Mouse (Mus musculus): ENCODE measurements around the gene Zswim5.

The Zswim5 gene

DNA sequence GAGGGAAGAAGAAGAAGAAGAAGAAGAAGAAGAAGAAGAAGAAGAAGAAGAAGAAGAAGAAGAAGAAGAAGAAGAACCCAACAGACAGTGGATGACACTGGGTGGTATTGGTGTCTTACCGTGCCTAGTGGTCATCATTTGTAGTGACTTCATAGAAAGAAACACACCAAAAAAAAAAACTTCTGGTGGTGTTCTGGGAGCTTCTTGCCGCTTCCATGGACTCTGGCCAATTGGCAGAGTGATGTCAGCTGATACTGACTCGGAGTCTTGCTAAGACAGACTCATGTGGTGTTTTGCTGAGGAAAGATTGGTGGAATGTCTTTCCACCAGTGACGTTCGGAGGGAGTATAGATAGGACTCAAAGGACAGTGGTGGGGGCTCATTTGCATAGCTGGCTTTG is 133.1 kb downstream of the Zswim5 start:
- no peak for DNase-seq

DNA sequence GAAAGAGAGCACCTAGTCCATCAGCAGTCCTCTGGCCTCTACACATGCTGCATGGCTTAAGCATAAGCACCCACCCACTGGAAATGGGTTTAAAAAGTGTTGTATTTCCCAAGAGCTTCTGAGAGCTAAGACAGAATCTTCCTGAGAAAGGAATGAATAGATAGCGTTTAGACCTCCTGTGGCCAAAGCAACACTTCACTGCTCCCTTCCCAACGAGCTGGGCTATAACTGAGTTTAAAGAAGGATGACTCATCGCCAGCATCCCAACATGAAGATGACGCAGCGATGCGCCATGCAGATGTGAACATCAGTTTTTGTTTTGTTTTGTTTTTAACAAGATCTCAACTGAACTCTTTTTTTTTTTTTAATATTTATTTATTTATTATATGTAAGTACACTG is 136.4 kb downstream of the Zswim5 start:
- no peak for DNase-seq

DNA sequence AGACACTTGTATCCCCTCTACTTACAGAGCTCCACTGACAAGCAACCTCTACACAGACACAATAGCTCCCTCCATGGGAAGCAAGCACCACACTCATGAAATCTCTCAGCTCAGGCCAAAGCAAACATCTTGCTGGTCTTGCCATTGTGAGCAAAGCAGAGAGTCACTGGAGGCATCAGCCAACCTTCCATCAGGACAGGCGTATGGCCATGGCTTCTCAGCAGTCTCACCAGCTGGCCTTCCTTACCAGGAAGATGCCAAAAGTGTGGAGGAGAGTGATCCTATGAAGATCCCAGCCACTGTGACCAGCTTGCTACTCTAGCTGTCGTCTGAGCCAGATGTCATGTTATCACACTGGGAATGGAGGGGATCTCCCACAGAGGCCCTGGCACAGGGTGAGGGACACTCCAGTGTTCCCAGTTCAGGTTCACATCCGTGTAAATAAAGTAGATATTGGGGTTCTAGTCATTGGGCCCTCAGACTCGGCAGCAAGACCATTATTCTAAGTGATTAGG is 137.8 kb downstream of the Zswim5 start:
- DNase-seq = no peak

DNA sequence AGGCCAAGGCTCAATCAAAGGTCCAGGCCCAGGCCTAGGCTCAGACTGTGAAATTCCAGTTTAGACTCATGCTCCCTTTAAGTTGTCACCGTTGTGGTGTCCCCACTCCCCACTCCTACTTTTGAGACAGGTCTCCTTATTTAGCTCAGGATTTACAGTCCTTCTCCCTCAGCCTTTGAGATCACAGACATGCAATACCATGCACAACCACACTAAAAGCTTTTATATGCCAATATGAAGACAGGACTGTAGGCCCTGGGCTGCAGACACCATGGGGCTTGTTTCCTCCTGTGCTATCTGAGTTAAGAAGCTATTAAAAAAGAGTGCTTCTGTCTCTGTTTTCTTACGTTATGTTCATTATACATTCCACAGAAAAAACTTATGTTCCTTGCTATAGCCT is 140.6 kb downstream of the Zswim5 start:
- no peak for DNase-seq

DNA sequence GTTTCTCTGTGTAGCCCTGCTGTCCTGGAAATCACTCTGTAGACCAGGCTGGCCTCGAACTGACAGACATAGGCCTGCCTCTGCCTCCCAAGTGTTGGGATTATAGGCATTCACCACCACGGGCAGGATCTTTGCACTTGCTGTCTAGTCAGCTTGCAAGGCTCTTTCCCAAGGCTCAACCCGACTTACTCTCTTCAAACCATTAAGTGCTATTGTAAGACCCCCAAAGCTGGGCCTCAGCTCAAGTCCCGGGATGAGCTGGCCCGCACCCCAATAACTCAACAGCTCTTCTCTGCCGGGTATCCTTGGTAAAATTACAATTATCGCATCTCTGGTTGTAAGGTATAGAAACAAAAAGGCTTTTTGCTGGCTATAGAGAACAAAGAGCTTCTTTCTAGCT is 141.2 kb downstream of the Zswim5 start:
- no peak for DNase-seq

DNA sequence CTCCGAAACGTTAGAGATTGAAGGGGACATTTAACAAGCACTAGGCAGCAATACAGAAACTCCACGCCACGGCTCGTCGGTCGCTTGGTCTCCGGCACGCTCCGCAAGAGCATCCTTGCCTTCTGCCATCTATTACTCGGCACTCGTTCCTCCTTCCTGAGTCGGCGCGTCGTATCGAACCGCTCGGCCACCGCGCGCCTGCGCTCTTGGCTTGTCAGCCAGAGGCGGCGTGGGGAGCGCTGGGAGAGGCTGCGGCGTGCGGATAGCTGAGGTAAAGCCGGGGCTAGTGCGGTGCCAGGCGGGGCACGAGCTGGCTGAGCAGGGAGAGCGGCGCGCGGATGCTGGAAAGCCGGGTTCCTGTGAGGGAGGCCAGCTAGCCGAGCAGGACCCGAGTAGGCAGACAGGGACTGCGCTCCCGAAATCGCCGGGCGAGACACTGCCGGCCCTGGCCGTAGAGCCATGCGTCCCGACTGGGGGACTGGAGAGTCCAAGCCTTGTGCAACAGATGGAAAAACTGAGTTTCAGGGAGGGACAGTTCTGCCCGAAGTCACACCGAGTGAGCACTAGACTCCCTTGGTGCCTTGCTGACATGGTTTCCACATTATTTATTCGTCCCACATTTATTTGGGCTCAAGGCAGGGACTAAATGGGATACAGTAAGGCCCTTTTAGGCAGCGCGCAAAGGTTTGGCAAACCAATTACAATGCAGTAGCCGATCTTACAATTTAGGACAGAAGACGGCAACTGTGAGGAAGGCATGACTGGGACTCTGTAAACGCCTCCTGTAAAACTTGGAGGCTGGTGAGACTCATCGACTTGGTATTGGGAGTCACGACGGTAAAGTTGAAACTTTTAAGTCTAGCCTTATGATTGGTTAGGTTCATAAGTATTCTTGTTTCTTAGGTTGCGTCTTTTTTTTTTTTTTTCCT is 142.3 kb downstream of the Zswim5 start, which contains the start of gene Eif2b3:
TSS of gene Eif2b3 (plus strand) at position 197 of the 929 bp plus-strand sequence.
- DNase-seq = peak; percentile 94

DNA sequence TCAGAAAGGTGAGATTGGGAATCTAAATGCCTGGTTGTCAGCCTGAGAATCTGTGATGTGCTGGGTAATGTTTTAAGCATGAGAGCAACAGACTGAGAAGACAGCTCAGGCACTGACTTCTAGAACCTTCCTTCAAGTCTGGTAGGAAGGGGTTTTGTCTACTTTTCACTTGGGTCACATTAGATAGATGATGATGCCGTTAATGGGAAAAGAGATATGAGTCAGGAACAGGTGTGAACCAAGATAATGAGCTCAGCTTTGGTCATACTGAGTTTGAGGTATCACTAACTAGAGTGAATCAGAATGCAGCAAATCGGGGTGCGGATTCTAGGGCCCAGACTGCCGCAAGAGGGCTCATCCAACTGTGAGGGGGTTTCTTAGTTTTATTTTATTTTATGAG is 146.3 kb downstream of the Zswim5 start:
- no peak for DNase-seq

DNA sequence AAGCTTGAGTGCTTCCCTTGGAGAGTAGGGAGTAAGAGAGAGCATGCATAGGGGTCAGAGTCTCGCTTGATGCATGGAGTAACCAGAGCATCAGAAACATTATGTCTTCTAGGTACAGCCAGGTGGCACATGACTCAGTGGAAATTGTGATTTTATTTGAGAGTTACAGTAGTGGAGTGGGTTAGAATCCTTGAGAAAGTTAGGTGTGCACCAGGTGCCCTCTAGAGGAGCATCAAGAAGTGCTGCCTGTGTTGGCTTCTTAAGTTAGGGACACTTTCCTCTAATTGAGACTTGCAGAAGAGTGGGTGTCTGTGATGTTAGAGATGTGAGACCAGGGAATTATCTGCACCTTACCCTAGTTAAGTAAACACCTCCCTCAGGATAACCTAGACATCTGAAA is 153.9 kb downstream of the Zswim5 start:
- DNase-seq = no peak

Data from lung, postnatal 10 days (tissue).